Comparison of ENCODE assay signal across 13 mouse cellular contexts in the genomic region with DNA sequence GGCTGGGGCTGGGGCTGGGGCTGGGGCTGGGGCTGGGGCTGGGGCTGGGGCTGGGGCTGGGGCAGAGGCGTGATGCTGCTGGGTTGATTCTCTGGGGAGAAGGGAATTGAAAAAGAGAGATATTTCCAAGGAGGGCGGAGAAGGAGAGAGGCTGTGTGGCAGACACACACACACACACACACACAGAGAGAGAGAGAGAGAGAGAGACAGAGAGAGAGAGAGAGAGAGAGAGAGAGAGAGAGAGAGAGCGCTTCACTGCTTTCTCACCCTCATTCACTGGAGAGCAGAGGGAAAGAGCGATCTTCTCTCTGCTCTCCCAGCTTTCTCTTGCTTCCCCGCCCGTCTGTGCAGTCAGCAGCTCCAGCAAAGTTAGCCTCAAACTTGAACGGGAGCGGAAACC. TPM values are rescaled to one million over a fixed set of nuclear protein-coding genes. Genes with fewer than 3 reads are reported as not detected.
DNase-seq lines count a peak whose midpoint lies in the region; ATAC-seq lines count a peak whose summit lies in the region.
"Not testable (repeated sequence)": the region's sequence is repeated elsewhere in the genome, so short reads cannot be mapped to it uniquely, and the experiment has no call there.
"Had no signal": no experiment of that assay in that cellular context is flagged by ENCODE, and none has a peak within 500 bp of the region (broad histone marks: within the 10 kb centered on the region; RNA-seq: fewer than 3 reads in every experiment).

A gene (plus strand): TSS at position 301 of the 400 bp plus-strand sequence.

- peak within 1 kb of the TSS; percentile 99 for H3K27ac ChIP-seq in brown adipose tissue, adult 24 weeks (replicated peaks; ENCODE audit: low read depth, low read length)
- not testable (repeated sequence) for H3K27ac ChIP-seq in limb, embryonic 13.5 days; lung, embryonic 16.5 days (ENCODE audit: low read length); stomach, embryonic 16.5 days (ENCODE audit: low read length)

- peak within 1 kb of the TSS; percentile 93 for H3K4me3 ChIP-seq in brown adipose tissue, adult 24 weeks (ENCODE audit: insufficient read depth, low read depth, low read length)
- H3K4me3 ChIP-seq in limb, embryonic 13.5 days; lung, embryonic 16.5 days (ENCODE audit: low read length); stomach, embryonic 16.5 days (replicated peaks; ENCODE audit: low read length): not testable (repeated sequence)

- peak; percentile 43 for DNase-seq in MN1 (ENCODE audit: low spot score)
- not testable (repeated sequence) for DNase-seq in adrenal gland, postnatal 10 days; gonadal fat pad, adult 2 months (ENCODE audit: low read depth)
- peak; percentile 22 to 28 for DNase-seq in heart, postnatal 10 days

- 25% methylated on average over 7 of the region's 8 CpGs for WGBS in limb, embryonic 13.5 days
- WGBS in lung, embryonic 16.5 days, result 27% methylated on average over 7 of the region's 8 CpGs
- WGBS in stomach, embryonic 16.5 days, result 32% methylated on average over 7 of the region's 8 CpGs

- not testable (repeated sequence) for ATAC-seq in limb, embryonic 13.5 days (ENCODE audit: low FRiP score, low read depth); lung, embryonic 16.5 days (ENCODE audit: low read depth); stomach, embryonic 16.5 days (ENCODE audit: insufficient read depth, low FRiP score)

- peaks cover 28% of the 10 kb centered on the region for H3K27me3 ChIP-seq in limb, embryonic 13.5 days
- peaks cover 10% of the 10 kb centered on the region for H3K27me3 ChIP-seq in lung, embryonic 16.5 days (ENCODE audit: control insufficient read depth, insufficient read depth, low read depth, low read length)
- not testable (repeated sequence) for H3K27me3 ChIP-seq in stomach, embryonic 16.5 days (ENCODE audit: control insufficient read depth, insufficient read depth, low read length)

- not testable (repeated sequence) for H3K4me1 ChIP-seq in brown adipose tissue, adult 24 weeks (ENCODE audit: control insufficient read depth, insufficient read depth, insufficient read length, low read length); limb, embryonic 13.5 days; lung, embryonic 16.5 days (replicated peaks; ENCODE audit: control insufficient read depth, insufficient read depth, low read length); stomach, embryonic 16.5 days (ENCODE audit: control insufficient read depth, insufficient read depth, low read length)

- not testable (repeated sequence) for H3K9me3 ChIP-seq in limb, embryonic 13.5 days; lung, embryonic 16.5 days (ENCODE audit: control insufficient read depth, low read length); stomach, embryonic 16.5 days (replicated peaks; ENCODE audit: control insufficient read depth, low read length)

- H3K4me2 ChIP-seq in limb, embryonic 13.5 days (replicated peaks), result peak within 1 kb of the TSS; percentile 27; the same call in 1 of the 2 replicates
- not testable (repeated sequence) for H3K4me2 ChIP-seq in lung, embryonic 16.5 days (ENCODE audit: low read depth, low read length)
- peak within 1 kb of the TSS; percentile 22; the same call in 1 of the 2 replicates for H3K4me2 ChIP-seq in stomach, embryonic 16.5 days (ENCODE audit: low read depth, low read length)

- intact Hi-C loops in heart, postnatal 10 days (cut with DNase I), result not testable (repeated sequence)

- 0 out of 2 replicates have a peak within 1 kb of the TSS, but pooled peaks have one; percentile 25 for H3K9ac ChIP-seq in limb, embryonic 13.5 days
- peak within 1 kb of the TSS; percentile 24; the same call in 1 of the 2 replicates for H3K9ac ChIP-seq in lung, embryonic 16.5 days (ENCODE audit: low read length)
- not testable (repeated sequence) for H3K9ac ChIP-seq in stomach, embryonic 16.5 days (ENCODE audit: low read length)

- H3K36me3 ChIP-seq in limb, embryonic 13.5 days; lung, embryonic 16.5 days (ENCODE audit: control insufficient read depth, insufficient read depth, low read length); stomach, embryonic 16.5 days (ENCODE audit: control insufficient read depth, insufficient read depth, low read length): not testable (repeated sequence)

RNA-seq across cellular contexts. Expression of the gene that starts here (rescaled TPM):
- total RNA-seq in adrenal gland, postnatal 10 days (2021), result 10 to 100 TPM; 69.6 to 95.7 TPM
- 368 and 373 TPM in 2 replicates for polyA plus RNA-seq in brown adipose tissue, adult 24 weeks (2012; ENCODE audit: insufficient read depth, insufficient read length, missing spikeins)
- polyA plus RNA-seq in gonadal fat pad, adult 2 months (2012; rRNA removed), result 36.6 and 49.2 TPM in 2 replicates
- total RNA-seq in heart, postnatal 10 days (2021), result 1 to 10 TPM; 4.2 to 6.7 TPM
- polyA plus RNA-seq in limb, embryonic 13.5 days (2015; fragmentation: Nextera tagmentation; extraction: Ambion mirVana), result 0.32 and 0.37 TPM in 2 replicates
- polyA plus RNA-seq in lung, embryonic 16.5 days (2015; fragmentation: Nextera tagmentation; extraction: Ambion mirVana), result 1.1 and 1.2 TPM in 2 replicates
- 0.75 and 0.94 TPM in 2 replicates for polyA plus RNA-seq in stomach, embryonic 16.5 days (2015; fragmentation: Nextera tagmentation; extraction: Ambion mirVana)
- total RNA-seq: CH12.LX; ES-E14; megakaryocyte progenitor cell, adult 5-6 weeks; neutrophil, adult 5-6 weeks had no signal
- polyA plus RNA-seq: liver, embryonic 12.5 days had no signal

Comparison
In these comparisons a context has a peak if more than half of its experiments do, and no peak if none do; other contexts are left out.
1. RNA of the gene that starts here (total RNA-seq): 69.6 to 95.7 TPM in adrenal gland, postnatal 10 days; 4.2 to 6.7 TPM in heart, postnatal 10 days; every median in the first group is over 4 times any median in the second.
2. RNA of the gene that starts here (polyA plus RNA-seq): 368 to 373 TPM in brown adipose tissue, adult 24 weeks and 36.6 to 49.2 TPM in gonadal fat pad, adult 2 months; 1.1 to 1.2 TPM in lung, embryonic 16.5 days, 0.75 to 0.94 TPM in stomach, embryonic 16.5 days and 0.32 to 0.37 TPM in limb, embryonic 13.5 days; every median in the first group is over 10 times any median in the second.